Mouse (Mus musculus) neural tube, embryonic 15.5 days (tissue): ENCODE measurements around the gene Btbd35f2. TPM values are rescaled to one million over a fixed set of nuclear protein-coding genes. Genes with fewer than 3 reads are reported as not detected.
"Not testable (repeated sequence)": the region's sequence is repeated elsewhere in the genome, so short reads cannot be mapped to it uniquely, and the experiment has no call there.

Source experiments
- ATAC-seq: fragments of 200-750 bp; cut with Nextera tagmentation; 2 replicates; pipeline ENCODE4 v1.8.0; 2017; ENCODE audit warnings: mild to moderate bottlenecking, moderate TSS enrichment, moderate library complexity; ENCODE audit not compliant: low FRiP score
- H3K27ac ChIP-seq: fragments of 300-500 bp; sonication (generic); replicated peaks from 2 replicates; pipeline ENCODE4 v1.5.1; 2015; ENCODE audit warnings: mild to moderate bottlenecking, inconsistent platforms
- H3K27me3 ChIP-seq: fragments of 300-500 bp; sonication (generic); replicated peaks from 2 replicates; pipeline ENCODE4 v1.6.1; 2015; ENCODE audit warnings: inconsistent platforms
- H3K36me3 ChIP-seq: fragments of 300-500 bp; sonication (generic); 2 replicates; pipeline ENCODE4 v1.6.1; 2015; ENCODE audit warnings: inconsistent platforms
- H3K4me1 ChIP-seq: fragments of 300-500 bp; sonication (generic); 2 replicates; pipeline ENCODE4 v1.6.1; 2015; ENCODE audit warnings: inconsistent platforms
- H3K4me2 ChIP-seq: fragments of 300-500 bp; sonication (generic); 2 replicates; pipeline ENCODE4 v1.6.1; 2015; ENCODE audit warnings: inconsistent platforms, mild to moderate bottlenecking, moderate library complexity
- H3K4me3 ChIP-seq: fragments of 300-500 bp; sonication (generic); replicated peaks from 2 replicates; pipeline ENCODE4 v1.5.1; 2015; ENCODE audit warnings: mild to moderate bottlenecking, inconsistent platforms
- H3K9ac ChIP-seq: fragments of 300-500 bp; sonication (generic); replicated peaks from 2 replicates; pipeline ENCODE4 v1.6.1; 2015; ENCODE audit warnings: mild to moderate bottlenecking, inconsistent platforms
- H3K9me3 ChIP-seq: fragments of 300-500 bp; sonication (generic); replicated peaks from 2 replicates; pipeline ENCODE4 v1.6.1; 2016; ENCODE audit warnings: inconsistent platforms
- WGBS: fragments of 180-500 bp; shearing (Covaris S2); methylation state at CpG from one replicate; pipeline ENCODE4 v1.1.7; 2015; ENCODE audit warnings: mixed read lengths; 5-methylcytosine and 5-hydroxymethylcytosine counted together
- polyA plus RNA-seq: library from polyadenylated mRNA; unstranded; fragments of >200 nt; fragmentation: Nextera tagmentation; extraction: Ambion mirVana; gene quantifications from 2 replicates; pipeline ENCODE4 v1.2.1, GENCODE M21; 2015

Btbd35f2 gene
- polyA plus RNA-seq = not detected in 2 replicates

DNA sequence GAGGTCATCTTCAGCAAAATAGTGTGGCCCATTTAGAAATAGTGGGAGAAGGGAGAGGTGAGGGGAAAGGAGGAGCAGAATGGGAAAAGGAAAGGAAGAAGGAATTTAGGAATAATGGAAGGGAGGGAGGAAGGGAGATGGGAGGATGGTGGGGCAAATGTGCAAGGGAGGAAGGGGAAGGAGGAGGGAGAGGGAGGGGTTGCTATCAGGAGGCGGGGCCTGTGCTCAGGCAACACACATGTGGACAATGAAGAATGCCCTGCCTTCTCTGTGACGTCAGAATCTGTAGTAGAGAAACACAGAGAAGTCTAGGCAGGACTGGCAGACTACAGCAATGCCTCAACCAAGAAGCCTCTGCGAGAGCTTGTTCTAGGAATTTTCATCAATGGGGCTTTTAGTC, at the start of gene Btbd35f2:
TSS of gene Btbd35f2 (plus strand) at position 301 of the 400 bp plus-strand sequence.
- not testable (repeated sequence) for H3K27ac ChIP-seq, ATAC-seq, H3K4me1 ChIP-seq, H3K9ac ChIP-seq, H3K4me3 ChIP-seq, H3K4me2 ChIP-seq, H3K36me3 ChIP-seq, H3K27me3 ChIP-seq, H3K9me3 ChIP-seq
- no CpG with 5 or more reads among the region's 3 CpGs for WGBS

Other genes with a start within 250 kb of the Btbd35f2 start
- not detected in 2 replicates for gene Btbd35f22, start 230.6 kb upstream of the Btbd35f2 start, polyA plus RNA-seq